Mouse (Mus musculus) heart, adult 2 months (tissue): ENCODE data around the gene Dohh. TPM values are rescaled to one million over a fixed set of nuclear protein-coding genes. Genes with fewer than 3 reads are reported as not detected.

Experiments used
- DNase-seq, 2 experiments: peaks; one replicate each; pipeline ENCODE4 v3.0.0; 2021
- H3K27ac ChIP-seq: fragments of 200-600 bp; 2 replicates; pipeline ENCODE4 v1.8.1; 2022
- H3K27me3 ChIP-seq: fragments of 200-500 bp; 2 replicates; pipeline ENCODE4 v1.6.1; 2012; ENCODE audit warnings: mild to moderate bottlenecking, low read length, inconsistent platforms, mixed read lengths; ENCODE audit not compliant: control insufficient read depth, insufficient read depth
- H3K36me3 ChIP-seq: fragments of 200-500 bp; 2 replicates; pipeline ENCODE4 v1.6.1; 2012; ENCODE audit warnings: low read length, inconsistent platforms; ENCODE audit not compliant: control insufficient read depth, insufficient read depth
- H3K4me1 ChIP-seq: fragments of 200-500 bp; 2 replicates; pipeline ENCODE4 v1.6.1; 2011; ENCODE audit warnings: low read length; ENCODE audit not compliant: control insufficient read depth, insufficient read depth
- H3K4me3 ChIP-seq: fragments of 200-600 bp; 2 replicates; pipeline ENCODE4 v1.8.1; 2022
- H3K79me2 ChIP-seq: fragments of 200-500 bp; replicated peaks from 2 replicates; pipeline ENCODE4 v1.6.1; 2012; ENCODE audit warnings: mild to moderate bottlenecking, inconsistent platforms, low read length, moderate library complexity, mixed read lengths; ENCODE audit not compliant: control insufficient read depth, insufficient read depth
- H3K9ac ChIP-seq: fragments of 200-500 bp; 2 replicates; pipeline ENCODE4 v1.6.1; 2012; ENCODE audit warnings: low read depth, mild to moderate bottlenecking, control low read depth, inconsistent platforms, low read length, mixed read lengths
- CTCF ChIP-seq: fragments of 200-600 bp; IDR thresholded peaks from 2 replicates; pipeline ENCODE4 v1.8.1; 2022; ENCODE audit warnings: antibody characterized with exemption, mild to moderate bottlenecking, moderate library complexity
- EP300 ChIP-seq: fragments of 200-500 bp; IDR thresholded peaks from 2 replicates; pipeline ENCODE4 v1.6.1; 2011; ENCODE audit warnings: low read depth, low read length, control low read depth; ENCODE audit not compliant: insufficient read depth
- POLR2A ChIP-seq: fragments of 200-500 bp; IDR thresholded peaks from 2 replicates; pipeline ENCODE4 v1.6.1; 2011; ENCODE audit warnings: mild to moderate bottlenecking, low read depth, low read length, control low read depth; ENCODE audit not compliant: insufficient read depth
- WGBS: fragments of 180-500 bp; shearing (Covaris S2); methylation state at CpG from one replicate; pipeline ENCODE4 v1.1.7; 2018; 5-methylcytosine and 5-hydroxymethylcytosine counted together
- intact Hi-C: fragments of 180-260 bp; cut with DNase I; formaldehyde crosslinking; loops from one replicate; pipeline ENCODE4 v1.15.1; 2025
- polyA plus RNA-seq: library from polyadenylated mRNA; depleted of rRNA; stranded (reverse); fragments of >200 nt; gene quantifications from 2 replicates; pipeline ENCODE4 v1.2.3, GENCODE M21; 2012
- total RNA-seq, 2 experiments: library from RNA; stranded (reverse); gene quantifications; 2 replicates each; pipeline ENCODE4 v1.2.3; 2021

Dohh gene
- total and polyA plus RNA-seq, 3 experiments, result 46.6 to 56.9 (median 53.8) TPM

- Histone ChIP-seq H3K27me3 (no peaks in the 10 kb centered on the region), H3K4me1 (peaks cover 57% of the 10 kb centered on the region), H3K27ac (peak overlapping the region; percentile 91), H3K36me3 (peaks cover 11% of the 10 kb centered on the region), H3K9ac (peak overlapping the region; percentile 5), H3K79me2 (peaks cover 12% of the 10 kb centered on the region), H3K4me3 (no peak overlapping the region)
- TF ChIP-seq POLR2A (no peak), EP300 (no peak), CTCF (no peak)
- peak; percentile 5 to 22 for DNase-seq
- WGBS, result 53% methylated on average over 11 of the region's 11 CpGs
- intact Hi-C loops, result no loop called here
Measured at GRCm38 (mm10) chr10:81418216-81419070, 34.2 kb downstream of the Dohh start.

GRCm38 (mm10) chr10:81419111-81419928 is 35.1 kb downstream of the Dohh start:
- Histone ChIP-seq H3K4me3 (no peak overlapping the region), H3K9ac (peak overlapping the region; percentile 5), H3K4me1 (peaks cover 59% of the 10 kb centered on the region), H3K36me3 (peaks cover 7% of the 10 kb centered on the region; the same call in 1 of the 2 replicates), H3K27me3 (no peaks in the 10 kb centered on the region), H3K27ac (peak overlapping the region; percentile 91), H3K79me2 (peaks cover 13% of the 10 kb centered on the region)
- peak; percentile 6 to 29 for DNase-seq
- TF ChIP-seq CTCF, result no peak
- no peak for TF ChIP-seq EP300
- no peak for TF ChIP-seq POLR2A
- WGBS, result 86% methylated on average over 10 of the region's 10 CpGs
- intact Hi-C loops, result no loop called here

GRCm38 (mm10) chr10:81420191-81420767 is 36.1 kb downstream of the Dohh start:
- 89% methylated on average over 40 of the region's 40 CpGs for whole genome bisulfite sequencing
- no peak for TF ChIP-seq CTCF
- no peak for TF ChIP-seq EP300

GRCm38 (mm10) chr10:81421041-81421796 is 37.0 kb downstream of the Dohh start:
- intact Hi-C loops, result no loop called here
- Histone ChIP-seq H3K9ac (peak overlapping the region; percentile 19; the same call in 1 of the 2 replicates), H3K4me3 (no peak overlapping the region), H3K27ac (peak overlapping the region; percentile 85), H3K36me3 (no peaks in the 10 kb centered on the region), H3K27me3 (no peaks in the 10 kb centered on the region), H3K79me2 (peaks cover 15% of the 10 kb centered on the region), H3K4me1 (peaks cover 45% of the 10 kb centered on the region)
- DNase-seq, result peak in 1 of 2 experiments; percentile 42
- 60% methylated on average over 4 of the region's 4 CpGs for WGBS
- TF ChIP-seq EP300 (no peak), CTCF (no peak), POLR2A (no peak)

More at GRCm38 (mm10) chr10:81420191-81420767, 36.1 kb downstream of the Dohh start:
- H3K27me3 ChIP-seq, result no peaks in the 10 kb centered on the region
- 0 out of 2 replicates have a peak, but pooled peaks cover 2% of the 10 kb centered on the region for H3K36me3 ChIP-seq
- intact Hi-C loops, result no loop called here
- no peak overlapping the region for H3K9ac ChIP-seq
- peak; percentile 12 to 31 for DNase-seq
- H3K4me1 ChIP-seq, result peaks cover 53% of the 10 kb centered on the region
- no peak overlapping the region for H3K4me3 ChIP-seq
- no peak overlapping the region; the same call in 1 of the 2 replicates for H3K27ac ChIP-seq
- H3K79me2 ChIP-seq, result peaks cover 15% of the 10 kb centered on the region

GRCm38 (mm10) chr10:81421797-81422100 is 37.5 kb downstream of the Dohh start:
- Histone ChIP-seq H3K4me3 (no peak overlapping the region), H3K4me1 (peaks cover 42% of the 10 kb centered on the region), H3K79me2 (peaks cover 15% of the 10 kb centered on the region), H3K27me3 (no peaks in the 10 kb centered on the region), H3K9ac (peak overlapping the region; percentile 22), H3K36me3 (no peaks in the 10 kb centered on the region), H3K27ac (peak overlapping the region; percentile 85)
- no peak for TF ChIP-seq POLR2A
- TF ChIP-seq EP300, result 0 out of 2 replicates have a peak, but pooled peaks have one; percentile 10
- DNase-seq, result peak in 1 of 2 experiments; percentile 66
- intact Hi-C loops, result no loop called here
- WGBS, result 57% methylated on average over 5 of the region's 5 CpGs
